23 mouse cellular contexts compared by ENCODE assay signal in the genomic region with DNA sequence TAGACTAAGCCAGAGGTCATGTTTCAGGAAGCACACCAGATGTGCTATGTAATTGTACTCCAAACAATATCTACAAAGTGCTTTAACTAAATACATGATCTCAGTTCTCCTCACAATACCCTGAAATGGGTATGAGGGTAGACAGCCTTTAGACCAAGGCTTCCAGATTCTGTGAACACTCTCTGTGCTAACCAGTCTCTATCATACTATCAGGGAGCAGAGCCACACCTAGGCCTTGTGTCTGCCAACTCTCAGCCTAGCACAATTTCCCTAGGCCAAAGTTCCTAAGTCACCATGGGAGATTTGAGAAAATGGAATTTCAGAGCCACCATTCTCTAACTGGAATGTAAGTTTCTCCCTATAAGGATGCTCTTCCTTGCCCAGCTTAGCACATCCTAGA.
DNase-seq lines count a peak whose midpoint lies in the region; ATAC-seq and TF ChIP-seq lines count a peak whose summit lies in the region.
"Had no signal": no experiment of that assay in that cellular context is flagged by ENCODE, and none has a peak within 500 bp of the region (broad histone marks: within the 10 kb centered on the region; RNA-seq: fewer than 3 reads in every experiment).

No protein-coding gene starts in this region.

- H3K4me1 ChIP-seq in intestine, embryonic 15.5 days (replicated peaks), result peaks cover 20% of the 10 kb centered on the region
- peaks cover 8% of the 10 kb centered on the region; the same call in 1 of the 2 replicates for H3K4me1 ChIP-seq in intestine, postnatal 0 days (replicated peaks; ENCODE audit: control insufficient read depth, insufficient read depth, low read length)
- peaks cover 35% of the 10 kb centered on the region for H3K4me1 ChIP-seq in lung, embryonic 15.5 days
- H3K4me1 ChIP-seq in limb, embryonic 10.5 days, result peaks cover 51% of the 10 kb centered on the region
- H3K4me1 ChIP-seq in stomach, embryonic 16.5 days (ENCODE audit: control insufficient read depth, insufficient read depth, low read length), result peaks cover 17% of the 10 kb centered on the region

- TF ChIP-seq CTCF in intestine, postnatal 0 days (IDR thresholded peaks at IDR 0.05; ENCODE audit: low read depth), result no peak

- H3K27ac ChIP-seq in intestine, embryonic 15.5 days, result 0 out of 2 replicates have a peak overlapping the region, but pooled peaks have one; percentile 4
- H3K27ac ChIP-seq in intestine, postnatal 0 days (ENCODE audit: low read depth, low read length), result no peak overlapping the region
- peak overlapping the region; percentile 70; the same call in 1 of the 2 replicates for H3K27ac ChIP-seq in lung, embryonic 15.5 days
- H3K27ac ChIP-seq in limb, embryonic 10.5 days, result peak overlapping the region; percentile 87
- peak overlapping the region; percentile 80 for H3K27ac ChIP-seq in stomach, embryonic 16.5 days (ENCODE audit: low read length)
- H3K27ac ChIP-seq: embryonic facial prominence, embryonic 12.5 days; forebrain, embryonic 15.5 days; gastrocnemius, adult 2 months; hindbrain, embryonic 13.5 days; liver, embryonic 14.5 days had no signal

- H3K4me2 ChIP-seq in intestine, embryonic 15.5 days (replicated peaks), result no peak overlapping the region
- no peak overlapping the region for H3K4me2 ChIP-seq in intestine, postnatal 0 days (replicated peaks; ENCODE audit: low read depth)
- no peak overlapping the region for H3K4me2 ChIP-seq in lung, embryonic 15.5 days
- H3K4me2 ChIP-seq in stomach, embryonic 16.5 days (ENCODE audit: low read depth, low read length), result no peak overlapping the region
- H3K4me2 ChIP-seq: embryonic facial prominence, embryonic 12.5 days; forebrain, embryonic 15.5 days; heart, embryonic 12.5 days; hindbrain, embryonic 13.5 days had no signal

- no peaks in the 10 kb centered on the region for H3K27me3 ChIP-seq in intestine, embryonic 15.5 days (replicated peaks)
- no peaks in the 10 kb centered on the region for H3K27me3 ChIP-seq in intestine, postnatal 0 days (replicated peaks; ENCODE audit: control insufficient read depth, insufficient read depth, low read length)
- no peaks in the 10 kb centered on the region for H3K27me3 ChIP-seq in lung, embryonic 15.5 days
- no peaks in the 10 kb centered on the region for H3K27me3 ChIP-seq in limb, embryonic 10.5 days (ENCODE audit: low read depth, poor library complexity, severe bottlenecking)
- no peaks in the 10 kb centered on the region for H3K27me3 ChIP-seq in stomach, embryonic 16.5 days (ENCODE audit: control insufficient read depth, insufficient read depth, low read length)
- H3K27me3 ChIP-seq: CH12.LX; embryonic facial prominence, embryonic 12.5 days; forebrain, embryonic 15.5 days; heart, embryonic 12.5 days; hindbrain, embryonic 13.5 days had no signal

- H3K4me3 ChIP-seq in intestine, embryonic 15.5 days (replicated peaks), result no peak overlapping the region
- no peak overlapping the region for H3K4me3 ChIP-seq in intestine, postnatal 0 days (ENCODE audit: low read depth, low read length)
- no peak overlapping the region for H3K4me3 ChIP-seq in lung, embryonic 15.5 days
- no peak overlapping the region for H3K4me3 ChIP-seq in limb, embryonic 10.5 days
- H3K4me3 ChIP-seq in stomach, embryonic 16.5 days (replicated peaks; ENCODE audit: low read length), result no peak overlapping the region
- H3K4me3 ChIP-seq: embryonic facial prominence, embryonic 12.5 days; forebrain, embryonic 10.5 days; forebrain, embryonic 15.5 days; gastrocnemius, adult 2 months; heart, embryonic 12.5 days; hindbrain, embryonic 13.5 days had no signal

- peak; percentile 58; the same call in 1 of the 2 replicates for ATAC-seq in intestine, embryonic 15.5 days
- no peak for ATAC-seq in intestine, postnatal 0 days
- ATAC-seq in lung, embryonic 15.5 days (ENCODE audit: borderline replicate concordance, extremely low read depth, low FRiP score, low TSS enrichment), result no peak
- no peak for ATAC-seq in stomach, embryonic 16.5 days (ENCODE audit: insufficient read depth, low FRiP score)
- ATAC-seq: forebrain, embryonic 15.5 days; midbrain, embryonic 16.5 days had no signal

- no peaks in the 10 kb centered on the region for H3K9me3 ChIP-seq in intestine, embryonic 15.5 days
- no peaks in the 10 kb centered on the region for H3K9me3 ChIP-seq in intestine, postnatal 0 days (ENCODE audit: control insufficient read depth)
- no peaks in the 10 kb centered on the region for H3K9me3 ChIP-seq in lung, embryonic 15.5 days
- no peaks in the 10 kb centered on the region for H3K9me3 ChIP-seq in limb, embryonic 10.5 days (replicated peaks)
- H3K9me3 ChIP-seq in stomach, embryonic 16.5 days (replicated peaks; ENCODE audit: control insufficient read depth, low read length), result no peaks in the 10 kb centered on the region
- H3K9me3 ChIP-seq: embryonic facial prominence, embryonic 12.5 days; forebrain, embryonic 10.5 days; forebrain, embryonic 15.5 days; heart, embryonic 12.5 days; hindbrain, embryonic 13.5 days had no signal

- H3K36me3 ChIP-seq in intestine, embryonic 15.5 days, result no peaks in the 10 kb centered on the region
- H3K36me3 ChIP-seq in intestine, postnatal 0 days (ENCODE audit: control insufficient read depth, insufficient read depth), result no peaks in the 10 kb centered on the region
- no peaks in the 10 kb centered on the region for H3K36me3 ChIP-seq in lung, embryonic 15.5 days
- H3K36me3 ChIP-seq in limb, embryonic 10.5 days, result no peaks in the 10 kb centered on the region
- no peaks in the 10 kb centered on the region for H3K36me3 ChIP-seq in stomach, embryonic 16.5 days (ENCODE audit: control insufficient read depth, insufficient read depth, low read length)
- H3K36me3 ChIP-seq: embryonic facial prominence, embryonic 12.5 days; forebrain, embryonic 15.5 days; hindbrain, embryonic 13.5 days had no signal

- no peak overlapping the region for H3K9ac ChIP-seq in intestine, embryonic 15.5 days
- H3K9ac ChIP-seq in intestine, postnatal 0 days (ENCODE audit: low read depth, low read length), result no peak overlapping the region
- no peak overlapping the region for H3K9ac ChIP-seq in lung, embryonic 15.5 days
- H3K9ac ChIP-seq in stomach, embryonic 16.5 days (ENCODE audit: low read length), result no peak overlapping the region
- H3K9ac ChIP-seq: embryonic facial prominence, embryonic 12.5 days; forebrain, embryonic 15.5 days; heart, embryonic 12.5 days; hindbrain, embryonic 13.5 days; liver, embryonic 14.5 days had no signal

- DNase-seq in lung, postnatal 4 days, result no peak
- no peak for DNase-seq in limb, embryonic 10.5 days (ENCODE audit: low spot score)
- no peak for DNase-seq in cerebellum, postnatal 10 days
- DNase-seq: cerebellum, adult 2 months; cerebellum, postnatal 25 days; gastrocnemius, adult 2 months; gastrocnemius, postnatal 36 days; heart, postnatal 4 days; kidney, adult 8-10 months; right cerebral cortex, adult 18-20 months; thymus, postnatal 14 days had no signal
